Mouse (Mus musculus) frontal cortex, postnatal 10 days (tissue): ENCODE results near the gene St6galnac5.

ENCODE experiments used
- DNase-seq, 2 experiments: peaks; one replicate each; pipeline ENCODE4 v3.0.0; 2022; ENCODE audit warnings: low spot score in 2 of 2, mixed read lengths in 1 of 2

St6galnac5 gene

DNA sequence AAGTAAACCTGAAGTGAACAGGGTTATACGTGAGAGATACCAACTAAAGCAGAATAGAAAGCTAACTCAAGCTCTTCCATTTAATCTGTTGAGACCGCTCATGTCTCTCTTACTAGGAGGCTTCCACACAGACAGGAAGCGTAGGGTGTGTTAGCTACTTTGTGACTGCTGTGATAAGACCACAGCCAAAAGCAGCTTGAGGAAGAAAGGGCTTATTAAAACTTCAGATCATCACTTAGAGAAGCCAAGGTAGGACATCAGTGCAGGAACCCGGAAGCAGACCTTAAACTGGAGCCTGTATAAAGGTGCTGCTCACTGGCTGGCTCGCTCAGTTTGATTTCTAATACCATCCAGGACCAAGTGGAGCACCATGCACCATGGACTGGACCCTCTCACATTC lies 31.7 kb downstream of the St6galnac5 start:
- DNase-seq, result no peak

DNA sequence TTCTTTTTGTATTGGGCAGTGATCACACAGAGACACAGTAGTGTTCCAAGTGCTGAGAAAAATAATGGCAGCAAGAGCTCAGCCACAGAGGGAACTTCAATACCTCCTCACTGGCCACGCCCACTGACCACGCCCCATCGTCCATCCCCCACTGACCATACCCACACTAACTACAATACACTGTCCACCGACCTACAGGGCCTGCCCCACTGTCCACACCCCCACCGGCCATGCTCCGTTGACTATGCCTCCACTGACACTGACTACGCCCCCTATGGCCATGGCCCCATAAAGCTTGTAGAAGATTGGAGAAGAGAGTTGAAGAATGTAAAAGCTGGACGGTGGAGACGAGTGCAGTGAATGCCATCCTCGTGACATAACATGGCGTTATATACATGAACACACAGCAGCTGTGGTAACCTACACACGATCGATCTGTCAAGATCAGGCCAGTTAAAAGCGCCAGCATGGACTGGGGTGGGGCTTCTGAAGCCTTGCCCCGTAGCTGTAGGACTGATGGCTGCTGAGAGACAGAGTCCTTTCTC lies 32.7 kb downstream of the St6galnac5 start:
- DNase-seq, result no peak

GRCm38 (mm10) chr3:152948556-152948955 lies 33.5 kb downstream of the St6galnac5 start:
- DNase-seq, result no peak

- DNase-seq, result no peak
Measured at GRCm38 (mm10) chr3:152947031-152947640, 34.9 kb downstream of the St6galnac5 start.

DNA sequence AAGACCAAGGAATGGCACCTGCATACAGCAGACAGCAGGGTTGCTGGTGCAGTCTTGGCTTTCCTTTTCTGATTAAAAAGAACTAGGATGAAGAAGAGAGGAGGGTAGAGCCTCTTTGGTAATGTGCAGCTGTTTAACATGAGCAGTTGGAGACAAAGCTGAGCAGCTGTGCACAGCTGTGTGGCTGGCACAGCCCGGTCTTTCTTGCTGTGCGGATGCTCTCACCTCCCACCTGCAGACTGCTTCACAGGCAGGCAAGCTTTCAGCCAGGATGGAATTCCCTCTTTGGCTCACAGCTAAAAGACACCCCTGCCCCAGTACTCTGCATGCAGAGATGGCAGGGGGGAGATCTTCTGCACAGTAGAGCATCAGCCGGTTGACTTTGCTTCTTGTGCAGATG lies 37.3 kb downstream of the St6galnac5 start:
- no peak for DNase-seq

GRCm38 (mm10) chr3:152942985-152943384 lies 39.1 kb downstream of the St6galnac5 start:
- DNase-seq, result no peak

- no peak for DNase-seq
Measured at GRCm38 (mm10) chr3:152941671-152942070, 40.4 kb downstream of the St6galnac5 start.

DNA sequence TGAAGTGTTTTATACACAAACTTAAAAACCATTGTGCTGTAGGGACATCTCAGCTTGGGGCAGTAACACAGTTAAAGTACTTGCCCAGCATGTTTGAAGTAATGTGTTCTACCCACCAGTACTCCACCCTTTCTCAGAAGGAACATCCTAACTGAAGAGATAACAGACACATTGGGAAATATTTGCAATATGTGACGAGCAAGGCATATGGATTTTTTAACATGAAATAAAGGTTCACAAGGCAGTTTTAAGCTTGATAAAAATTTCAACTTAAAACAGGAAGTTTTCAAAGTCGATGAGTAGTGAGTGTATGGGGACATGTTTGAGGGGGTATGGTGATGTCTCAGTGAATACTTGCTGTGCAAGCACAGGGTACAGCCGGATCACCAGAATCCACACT lies 45.7 kb downstream of the St6galnac5 start:
- DNase-seq, result no peak

GRCm38 (mm10) chr3:152933737-152934136 lies 48.3 kb downstream of the St6galnac5 start:
- no peak for DNase-seq

DNA sequence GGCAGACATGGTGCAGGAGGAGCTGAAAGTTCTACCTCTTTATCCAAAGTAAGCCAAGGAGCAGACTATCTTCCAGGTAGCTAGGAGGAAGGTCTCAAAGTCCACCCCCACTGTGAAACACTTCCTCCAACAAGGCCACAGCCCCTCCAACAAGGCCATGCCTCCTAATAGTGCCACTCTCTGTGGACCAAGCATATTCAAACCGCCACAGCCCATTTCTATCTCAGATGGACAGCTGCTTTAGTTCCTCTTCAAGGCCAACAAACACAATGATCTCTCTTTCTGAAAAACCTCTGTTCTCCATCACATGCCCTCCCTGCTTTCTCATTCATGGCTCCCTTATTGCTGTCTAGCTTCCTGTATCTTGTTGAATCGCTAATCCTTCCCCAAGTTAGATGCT lies 49.5 kb downstream of the St6galnac5 start:
- DNase-seq, result no peak

DNA sequence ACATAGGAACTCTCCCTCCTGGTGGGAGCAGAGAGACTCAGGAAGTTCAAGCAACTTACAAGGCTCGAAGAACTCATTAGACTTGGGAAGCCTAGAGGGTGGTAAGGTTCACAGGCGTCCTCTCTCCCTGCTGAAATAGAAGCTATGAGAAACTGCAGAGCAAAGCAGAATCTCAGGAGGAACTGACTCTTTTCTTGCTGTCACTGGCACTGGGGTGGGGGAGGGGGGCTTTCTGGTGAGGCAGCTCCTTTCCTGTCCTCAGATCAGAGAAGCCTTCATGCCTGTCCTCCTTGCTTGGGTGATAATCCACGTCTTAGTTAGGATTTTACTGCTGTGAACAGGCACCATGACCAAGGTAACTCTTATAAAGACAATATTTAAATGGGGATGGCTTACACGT lies 50.0 kb downstream of the St6galnac5 start:
- no peak for DNase-seq

GRCm38 (mm10) chr3:152931354-152931753 lies 50.7 kb downstream of the St6galnac5 start:
- no peak for DNase-seq

DNA sequence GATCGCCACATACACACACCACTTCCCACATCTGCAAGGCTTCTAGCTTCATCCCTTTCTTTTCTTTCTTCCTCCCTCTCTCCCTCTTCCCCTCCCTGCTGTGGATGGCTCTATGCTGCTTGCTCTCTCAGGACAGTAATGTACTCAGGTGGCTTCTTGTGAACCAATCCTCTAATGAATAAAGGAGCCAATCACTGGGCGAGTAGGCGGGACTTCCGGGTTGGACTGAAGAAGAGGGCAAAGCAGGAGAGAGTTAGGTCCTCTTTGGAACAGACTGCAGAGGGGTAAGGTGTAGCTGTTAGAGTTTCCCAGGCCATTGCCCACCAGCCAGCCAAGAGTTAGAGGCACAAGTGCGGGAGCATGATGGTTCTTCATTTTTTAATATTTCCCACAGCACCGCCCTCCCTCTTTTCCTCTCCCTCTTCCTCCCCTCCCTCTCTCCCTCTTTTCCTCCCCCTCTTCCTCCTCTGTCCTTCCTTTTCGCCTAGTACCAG lies 52.2 kb downstream of the St6galnac5 start:
- DNase-seq, result no peak

- DNase-seq, result no peak
Measured at GRCm38 (mm10) chr3:152929256-152929787, 52.7 kb downstream of the St6galnac5 start.

- no peak for DNase-seq
Measured at GRCm38 (mm10) chr3:152928287-152928975, 53.6 kb downstream of the St6galnac5 start.

- DNase-seq, result no peak
Measured at GRCm38 (mm10) chr3:152926166-152926565, 55.9 kb downstream of the St6galnac5 start.

- DNase-seq, result no peak
Measured at GRCm38 (mm10) chr3:152925364-152925763, 56.7 kb downstream of the St6galnac5 start.

- DNase-seq, result no peak
Measured at GRCm38 (mm10) chr3:152923530-152923929, 58.5 kb downstream of the St6galnac5 start.

DNA sequence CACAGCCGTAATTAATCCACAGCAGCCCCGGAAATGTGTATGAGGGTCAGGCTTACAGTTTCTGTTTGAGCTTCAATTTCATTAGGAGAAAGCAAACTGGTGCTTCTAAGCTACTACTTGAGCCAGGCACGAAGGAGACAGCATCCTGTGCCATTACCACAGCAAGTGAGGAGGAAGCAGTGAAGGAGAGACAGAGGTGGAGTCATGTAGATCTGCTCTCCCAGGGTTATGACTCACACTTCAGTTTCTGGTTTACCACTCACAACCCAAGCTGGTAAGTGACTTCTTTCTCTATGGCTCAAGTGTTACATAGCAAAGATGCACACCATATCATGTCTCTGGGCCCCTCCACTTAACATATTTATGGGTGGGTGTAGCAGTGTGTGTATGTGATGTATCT lies 61.7 kb downstream of the St6galnac5 start:
- DNase-seq, result no peak

DNA sequence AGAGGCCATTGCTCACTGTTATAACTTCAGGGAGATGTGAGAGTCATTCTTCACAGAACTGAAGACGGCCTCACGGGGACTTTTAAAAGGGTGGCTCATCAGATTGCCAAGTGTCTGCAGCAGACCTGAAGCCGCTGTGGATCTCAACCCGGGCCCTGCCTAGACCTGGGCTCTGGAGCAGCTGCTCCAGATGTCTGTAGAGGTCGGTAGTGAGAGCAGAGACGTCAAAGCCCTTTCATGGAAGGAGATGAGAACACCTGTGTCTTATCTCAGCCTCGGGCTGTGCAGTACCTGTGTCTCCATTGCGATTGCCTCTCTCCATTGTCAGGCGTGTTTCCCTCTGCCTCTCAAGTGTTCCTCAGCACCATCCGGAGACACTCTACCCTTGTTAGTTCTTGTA lies 62.9 kb downstream of the St6galnac5 start:
- DNase-seq, result no peak

GRCm38 (mm10) chr3:152917579-152917978 lies 64.5 kb downstream of the St6galnac5 start:
- DNase-seq, result no peak

DNA sequence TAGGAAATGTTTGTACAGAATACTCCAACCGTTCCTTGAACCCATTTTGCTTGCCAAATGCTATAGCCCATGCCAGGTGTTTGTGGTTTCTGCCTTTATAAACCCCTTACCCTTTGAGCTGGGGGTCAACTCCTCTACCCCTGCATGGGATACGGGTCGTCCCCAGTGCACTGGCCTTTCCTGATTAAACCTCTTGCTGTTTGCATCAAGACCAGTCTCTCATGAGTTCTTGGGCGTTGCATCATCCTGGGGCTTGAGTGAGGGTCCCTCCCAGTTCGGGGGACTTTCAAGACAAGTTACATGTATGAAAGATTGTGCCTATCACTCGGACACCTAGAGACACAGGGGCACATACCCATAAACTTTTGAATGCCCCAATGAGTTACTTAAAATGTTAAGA lies 67.7 kb downstream of the St6galnac5 start:
- no peak for DNase-seq

GRCm38 (mm10) chr3:152913625-152914024 lies 68.4 kb downstream of the St6galnac5 start:
- DNase-seq, result no peak
